Mouse (Mus musculus): ENCODE results near the gene Casp12. TPM values are rescaled to one million over a fixed set of nuclear protein-coding genes. Genes with fewer than 3 reads are reported as not detected.
A peak's percentile ranks its signal among the peaks of the same experiment; 100 is the strongest.

Casp12 gene
- polyA plus RNA-seq (2011; ENCODE audit: insufficient read depth, insufficient read length, low replicate concordance, missing spikeins) = 1.3 and 3.5 TPM in 2 replicates

GRCm38 (mm10) chr9:5345291-5345898, at the start of gene Casp12:
Casp12 (plus strand) TSS chr9:5345430.
- WGBS = 30% methylated on average over 4 of the region's 4 CpGs
- no peak within 1 kb of the TSS for H3K4me3 ChIP-seq (replicated peaks; ENCODE audit: control insufficient read depth, low read depth, low read length)
- no peaks in the 10 kb centered on the region for H3K4me1 ChIP-seq (ENCODE audit: control insufficient read depth, insufficient read depth, low read length)
- no peak for TF ChIP-seq CTCF (IDR thresholded peaks at IDR 0.05; ENCODE audit: control insufficient read depth, insufficient read depth, low read length)
- no peak for TF ChIP-seq POLR2A (IDR thresholded peaks at IDR 0.05; ENCODE audit: borderline replicate concordance, control insufficient read depth, low read depth, low read length)
- H3K27ac ChIP-seq (ENCODE audit: control insufficient read depth, insufficient read depth, low read depth, low read length, poor library complexity) = no peak within 1 kb of the TSS

DNA sequence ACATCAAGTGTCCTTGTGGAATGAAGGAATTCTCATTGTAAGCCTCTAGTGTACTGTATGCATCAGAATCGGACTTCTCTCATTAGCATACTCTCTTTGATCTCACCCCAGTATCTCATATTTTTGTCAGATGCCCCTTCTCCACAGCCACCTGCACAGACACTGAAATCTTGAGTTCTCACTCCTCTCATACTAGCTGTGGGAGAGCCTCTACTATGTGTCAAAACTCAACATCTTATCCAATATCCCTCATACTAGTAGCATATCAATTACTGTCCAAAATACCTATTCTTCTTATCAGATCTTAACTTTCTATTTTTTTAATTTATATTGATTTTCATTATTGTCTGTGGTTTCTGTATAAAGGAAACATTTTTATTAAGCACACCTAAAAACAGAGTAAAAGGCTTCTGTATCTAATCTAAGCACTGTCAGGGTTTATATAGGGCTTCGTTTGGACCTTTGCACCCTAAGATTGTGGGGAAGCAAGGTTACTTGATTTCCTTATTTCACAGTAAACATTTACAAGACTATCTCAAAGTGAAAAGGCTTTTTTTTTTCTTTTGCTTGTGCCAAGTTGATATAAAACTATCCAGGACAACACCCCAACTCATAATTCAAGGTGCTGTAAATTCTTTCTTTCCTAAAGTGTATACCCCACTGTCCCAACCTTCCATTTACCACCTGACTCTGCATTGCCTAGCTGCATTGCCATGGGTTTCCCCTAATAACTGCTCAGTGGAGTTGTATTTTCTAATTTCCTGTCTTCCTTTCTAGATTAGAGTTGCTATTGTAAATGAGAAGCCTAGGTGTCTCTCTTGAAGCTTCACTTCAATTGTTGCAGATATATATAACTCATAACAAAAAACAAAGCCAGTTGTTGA, 48.6 kb upstream of the Casp12 start:
- 71% methylated on average over 2 of the region's 2 CpGs for WGBS
- Histone ChIP-seq H3K4me1 (ENCODE audit: control insufficient read depth, insufficient read depth, low read length) (peaks cover 1% of the 10 kb centered on the region; the same call in 1 of the 2 replicates), H3K4me3 (replicated peaks; ENCODE audit: control insufficient read depth, low read depth, low read length) (no peak overlapping the region), H3K27ac (ENCODE audit: control insufficient read depth, insufficient read depth, low read depth, low read length, poor library complexity) (no peak overlapping the region)
- TF ChIP-seq CTCF (IDR thresholded peaks at IDR 0.05; ENCODE audit: control insufficient read depth, insufficient read depth, low read length) (no peak), POLR2A (IDR thresholded peaks at IDR 0.05; ENCODE audit: borderline replicate concordance, control insufficient read depth, low read depth, low read length) (no peak)

DNA sequence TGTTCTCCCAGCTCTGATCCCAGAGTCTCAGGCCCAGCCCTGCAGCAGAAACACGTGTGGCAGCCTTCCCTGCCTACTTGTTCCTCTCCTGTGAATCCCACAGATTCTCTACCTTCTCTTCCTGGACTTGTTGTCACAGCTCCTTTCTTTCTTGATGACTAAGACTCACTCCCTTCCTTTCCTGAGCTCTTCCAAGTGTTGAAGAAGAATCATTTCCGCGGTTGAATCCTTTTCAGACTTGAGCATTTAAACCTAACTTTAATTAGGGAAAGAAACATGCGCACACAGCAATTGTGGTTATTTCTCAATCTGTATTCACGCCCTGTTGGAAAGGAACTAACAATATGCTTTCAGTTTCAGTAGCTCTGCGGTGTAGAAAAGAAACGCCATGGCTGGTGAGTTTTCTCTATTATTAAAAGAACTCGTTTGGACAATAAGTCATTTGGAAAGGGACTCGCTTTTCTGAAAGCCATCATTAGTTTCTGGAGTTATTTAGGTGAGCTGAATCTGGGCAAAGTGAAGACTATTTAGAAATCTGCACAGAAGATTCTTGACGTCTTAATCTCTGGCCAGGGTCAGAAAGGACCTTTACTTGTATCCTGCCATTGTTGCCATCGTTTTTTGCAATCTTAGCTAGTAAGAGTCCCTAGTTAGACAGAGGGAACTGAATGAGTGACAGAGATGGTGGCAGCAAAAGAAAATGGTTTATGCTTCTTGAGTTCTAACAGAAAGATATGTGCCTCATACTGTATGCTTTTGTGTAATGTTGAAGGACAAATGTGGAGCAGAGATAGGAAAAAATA, 46.7 kb upstream of the Casp12 start, which contains the start of gene Casp1:
Gene Casp1, plus strand, starts transcription at position 189 of the 803 bp plus-strand sequence.
- H3K27ac ChIP-seq (ENCODE audit: control insufficient read depth, insufficient read depth, low read depth, low read length, poor library complexity) = no peak within 1 kb of the TSS; the same call in 1 of the 2 replicates
- H3K4me3 ChIP-seq (replicated peaks; ENCODE audit: control insufficient read depth, low read depth, low read length) = peak within 1 kb of the TSS; percentile 62
- 6% methylated on average over 11 of the region's 11 CpGs for WGBS
- H3K4me1 ChIP-seq (ENCODE audit: control insufficient read depth, insufficient read depth, low read length) = peaks cover 1% of the 10 kb centered on the region; the same call in 1 of the 2 replicates
- TF ChIP-seq POLR2A (IDR thresholded peaks at IDR 0.05; ENCODE audit: borderline replicate concordance, control insufficient read depth, low read depth, low read length) = no peak
- TF ChIP-seq CTCF (IDR thresholded peaks at IDR 0.05; ENCODE audit: control insufficient read depth, insufficient read depth, low read length) = no peak

DNA sequence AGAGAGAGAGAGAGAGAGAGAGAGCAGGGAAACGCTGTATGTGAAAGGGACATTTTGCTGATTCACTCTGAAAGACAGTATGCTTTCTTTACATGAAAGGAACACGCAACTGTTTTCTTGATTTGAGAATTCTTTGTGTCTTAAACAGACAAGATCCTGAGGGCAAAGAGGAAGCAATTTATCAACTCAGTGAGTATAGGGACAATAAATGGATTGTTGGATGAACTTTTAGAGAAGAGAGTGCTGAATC, 46.2 kb upstream of the Casp12 start:
- WGBS = 4% methylated on average over 2 of the region's 2 CpGs
- TF ChIP-seq CTCF (IDR thresholded peaks at IDR 0.05; ENCODE audit: control insufficient read depth, insufficient read depth, low read length) (no peak), POLR2A (IDR thresholded peaks at IDR 0.05; ENCODE audit: borderline replicate concordance, control insufficient read depth, low read depth, low read length) (no peak)
- H3K27ac ChIP-seq (ENCODE audit: control insufficient read depth, insufficient read depth, low read depth, low read length, poor library complexity) = no peak overlapping the region
- peaks cover 1% of the 10 kb centered on the region; the same call in 1 of the 2 replicates for H3K4me1 ChIP-seq (ENCODE audit: control insufficient read depth, insufficient read depth, low read length)
- peak overlapping the region; percentile 62 for H3K4me3 ChIP-seq (replicated peaks; ENCODE audit: control insufficient read depth, low read depth, low read length)

- peak within 1 kb of the TSS; percentile 40 for H3K4me3 ChIP-seq (replicated peaks; ENCODE audit: control insufficient read depth, low read depth, low read length)
- TF ChIP-seq CTCF (IDR thresholded peaks at IDR 0.05; ENCODE audit: control insufficient read depth, insufficient read depth, low read length) = no peak
- no peak for TF ChIP-seq POLR2A (IDR thresholded peaks at IDR 0.05; ENCODE audit: borderline replicate concordance, control insufficient read depth, low read depth, low read length)
- no peak within 1 kb of the TSS for H3K27ac ChIP-seq (ENCODE audit: control insufficient read depth, insufficient read depth, low read depth, low read length, poor library complexity)
- H3K4me1 ChIP-seq (ENCODE audit: control insufficient read depth, insufficient read depth, low read length) = no peaks in the 10 kb centered on the region; the same call in 1 of the 2 replicates
- under 1% methylated on average over 5 of the region's 5 CpGs for WGBS
Observed at GRCm38 (mm10) chr9:5308561-5308960, 36.7 kb upstream of the Casp12 start, which contains the start of gene Casp4. Casp4 (plus strand) TSS chr9:5308828.

DNA sequence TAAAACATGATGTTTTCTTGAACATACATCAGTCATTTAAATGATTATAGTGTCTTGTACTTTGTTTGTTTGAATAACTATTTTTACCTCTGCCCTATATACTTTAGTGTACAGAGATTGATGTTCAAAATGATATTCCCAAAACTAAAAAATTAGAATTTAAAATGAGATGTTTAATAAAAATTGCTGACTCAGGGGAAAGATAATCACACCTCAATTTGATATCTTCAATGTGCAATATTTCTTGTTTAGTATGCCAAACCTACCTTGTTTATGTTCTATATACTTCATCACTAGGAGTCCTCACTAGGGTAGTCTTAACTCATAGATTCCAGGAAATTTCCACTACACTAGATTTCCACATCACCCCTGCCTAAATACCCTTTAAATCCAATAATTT, 35.1 kb upstream of the Casp12 start:
- Histone ChIP-seq H3K4me3 (replicated peaks; ENCODE audit: control insufficient read depth, low read depth, low read length) (no peak overlapping the region), H3K4me1 (ENCODE audit: control insufficient read depth, insufficient read depth, low read length) (no peaks in the 10 kb centered on the region; the same call in 1 of the 2 replicates), H3K27ac (ENCODE audit: control insufficient read depth, insufficient read depth, low read depth, low read length, poor library complexity) (no peak overlapping the region)
- no peak for TF ChIP-seq POLR2A (IDR thresholded peaks at IDR 0.05; ENCODE audit: borderline replicate concordance, control insufficient read depth, low read depth, low read length)
- TF ChIP-seq CTCF (IDR thresholded peaks at IDR 0.05; ENCODE audit: control insufficient read depth, insufficient read depth, low read length) = no peak

- H3K4me1 ChIP-seq (ENCODE audit: control insufficient read depth, insufficient read depth, low read length) = no peaks in the 10 kb centered on the region; the same call in 1 of the 2 replicates
- no peak overlapping the region for H3K27ac ChIP-seq (ENCODE audit: control insufficient read depth, insufficient read depth, low read depth, low read length, poor library complexity)
- TF ChIP-seq CTCF (IDR thresholded peaks at IDR 0.05; ENCODE audit: control insufficient read depth, insufficient read depth, low read length) = no peak
- TF ChIP-seq POLR2A (IDR thresholded peaks at IDR 0.05; ENCODE audit: borderline replicate concordance, control insufficient read depth, low read depth, low read length) = no peak
- H3K4me3 ChIP-seq (replicated peaks; ENCODE audit: control insufficient read depth, low read depth, low read length) = no peak overlapping the region
- WGBS = 59% methylated on average over 4 of the region's 4 CpGs
Observed at GRCm38 (mm10) chr9:5311435-5311834, 33.8 kb upstream of the Casp12 start.
